Mouse (Mus musculus) heart, embryonic 11.5 days (tissue): ENCODE results near the gene Eml3. TPM values are rescaled to one million over a fixed set of nuclear protein-coding genes. Genes with fewer than 3 reads are reported as not detected.
A peak's percentile ranks its signal among the peaks of the same experiment; 100 is the strongest.
"Not testable (repeated sequence)": the region's sequence is repeated elsewhere in the genome, so short reads cannot be mapped to it uniquely, and the experiment has no call there.

Experiments used
- ATAC-seq: fragments of 200-750 bp; cut with Nextera tagmentation; replicated peaks from 2 replicates; pipeline ENCODE4 v1.8.0; 2017; ENCODE audit warnings: moderate library complexity; ENCODE audit not compliant: insufficient number of reproducible peaks, low FRiP score, low TSS enrichment
- H3K27ac ChIP-seq: fragments of 300-500 bp; sonication (generic); 2 replicates; pipeline ENCODE4 v1.5.1; 2014; ENCODE audit warnings: mild to moderate bottlenecking, low read depth, low read length
- H3K27me3 ChIP-seq: fragments of 300-500 bp; sonication (generic); 2 replicates; pipeline ENCODE4 v1.6.1; 2014; ENCODE audit warnings: mild to moderate bottlenecking, low read length, mixed read lengths; ENCODE audit not compliant: control insufficient read depth, insufficient read depth
- H3K36me3 ChIP-seq: fragments of 300-500 bp; sonication (generic); 2 replicates; pipeline ENCODE4 v1.6.1; 2014; ENCODE audit warnings: mild to moderate bottlenecking, low read length, moderate library complexity, mixed read lengths; ENCODE audit not compliant: control insufficient read depth, insufficient read depth
- H3K4me1 ChIP-seq: fragments of 300-500 bp; sonication (generic); 2 replicates; pipeline ENCODE4 v1.6.1; 2014; ENCODE audit warnings: low read length; ENCODE audit not compliant: control insufficient read depth, insufficient read depth
- H3K4me2 ChIP-seq: fragments of 300-500 bp; sonication (generic); 2 replicates; pipeline ENCODE4 v1.6.1; 2014; ENCODE audit warnings: mild to moderate bottlenecking, moderate library complexity
- H3K4me3 ChIP-seq: fragments of 300-500 bp; sonication (generic); 2 replicates; pipeline ENCODE4 v1.5.1; 2014; ENCODE audit warnings: low read depth, low read length
- H3K9ac ChIP-seq: fragments of 300-500 bp; sonication (generic); 2 replicates; pipeline ENCODE4 v1.6.1; 2014; ENCODE audit warnings: mild to moderate bottlenecking, low read depth, low read length, moderate library complexity
- H3K9me3 ChIP-seq: fragments of 300-500 bp; sonication (generic); replicated peaks from 2 replicates; pipeline ENCODE4 v1.6.1; 2016; ENCODE audit warnings: low read length; ENCODE audit not compliant: control insufficient read depth
- WGBS: fragments of 180-500 bp; shearing (Covaris S2); extraction: QIAGEN DNeasy Blood & Tissue Kit; methylation state at CpG from one replicate; pipeline ENCODE4 v1.1.7; 2014; ENCODE audit not compliant: insufficient replicate concordance; 5-methylcytosine and 5-hydroxymethylcytosine counted together
- polyA plus RNA-seq: library from polyadenylated mRNA; unstranded; fragments of >200 nt; fragmentation: Nextera tagmentation; extraction: Ambion mirVana; gene quantifications from 2 replicates; pipeline ENCODE4 v1.2.1, GENCODE M21; 2014

Gene Eml3
- polyA plus RNA-seq, 1 experiment from 2014 or later, result 8.1 TPM

DNA sequence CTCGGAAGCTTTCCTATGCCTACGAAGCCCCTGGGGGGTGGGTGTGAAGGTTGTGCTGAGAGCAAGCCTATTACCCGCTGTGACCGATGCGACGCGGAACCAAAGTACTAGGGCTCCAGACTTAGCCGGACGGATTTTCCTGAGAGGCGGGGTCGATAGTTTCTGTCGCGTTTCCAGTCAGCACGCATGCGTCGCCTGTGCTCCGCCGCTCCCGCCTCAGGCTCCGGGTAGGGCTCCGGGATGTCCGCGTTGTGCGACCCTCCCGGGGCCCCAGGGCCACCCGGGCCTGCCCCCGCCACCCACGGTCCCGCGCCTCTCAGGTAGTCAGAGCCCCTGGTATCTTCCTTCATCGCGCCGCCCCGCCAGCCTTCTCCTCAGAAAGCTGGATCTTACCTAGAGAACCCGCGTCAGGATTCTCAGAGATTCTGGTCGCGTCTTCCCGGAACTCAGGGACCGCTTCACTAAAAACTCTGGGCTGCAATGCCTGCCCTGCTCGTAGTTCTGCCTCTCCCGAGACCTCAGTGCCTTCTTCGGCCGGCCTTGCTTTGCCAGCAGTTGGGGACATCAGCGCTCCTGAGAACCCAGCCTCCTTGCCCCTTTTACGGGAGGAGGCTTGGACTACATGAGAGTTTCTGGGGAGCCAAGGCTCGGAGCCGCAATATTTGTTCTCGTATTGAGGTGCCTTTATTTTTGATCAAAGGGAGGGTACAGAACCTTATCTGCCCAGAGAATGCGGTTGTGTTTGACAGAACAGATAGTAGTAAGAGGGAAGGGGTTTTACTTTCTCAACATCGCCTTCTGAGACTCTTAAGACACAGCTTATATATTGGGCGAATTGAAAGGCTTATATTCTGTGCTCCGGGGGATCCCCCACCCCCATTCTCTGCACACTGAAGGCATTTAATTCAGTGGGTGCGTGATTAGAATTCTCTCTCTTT, 36.3 kb upstream of the Eml3 start, which contains the start of gene Ints5:
Ints5 (plus strand) TSS at position 177 of the 938 bp plus-strand sequence.
- H3K27ac ChIP-seq, result peak within 1 kb of the TSS; percentile 79
- 0 out of 2 replicates have a peak, but pooled peaks cover 13% of the 10 kb centered on the region for H3K36me3 ChIP-seq
- H3K27me3 ChIP-seq, result no peaks in the 10 kb centered on the region
- peak within 1 kb of the TSS; percentile 83 for H3K4me3 ChIP-seq
- WGBS, result 2% methylated on average over 54 of the region's 54 CpGs
- peaks cover 11% of the 10 kb centered on the region for H3K4me1 ChIP-seq
- no peaks in the 10 kb centered on the region for H3K9me3 ChIP-seq
- peak within 1 kb of the TSS; percentile 92 for H3K9ac ChIP-seq
- H3K4me2 ChIP-seq, result peak within 1 kb of the TSS; percentile 93
- ATAC-seq, result peak; percentile 60; the same call in 1 of the 2 replicates

DNA sequence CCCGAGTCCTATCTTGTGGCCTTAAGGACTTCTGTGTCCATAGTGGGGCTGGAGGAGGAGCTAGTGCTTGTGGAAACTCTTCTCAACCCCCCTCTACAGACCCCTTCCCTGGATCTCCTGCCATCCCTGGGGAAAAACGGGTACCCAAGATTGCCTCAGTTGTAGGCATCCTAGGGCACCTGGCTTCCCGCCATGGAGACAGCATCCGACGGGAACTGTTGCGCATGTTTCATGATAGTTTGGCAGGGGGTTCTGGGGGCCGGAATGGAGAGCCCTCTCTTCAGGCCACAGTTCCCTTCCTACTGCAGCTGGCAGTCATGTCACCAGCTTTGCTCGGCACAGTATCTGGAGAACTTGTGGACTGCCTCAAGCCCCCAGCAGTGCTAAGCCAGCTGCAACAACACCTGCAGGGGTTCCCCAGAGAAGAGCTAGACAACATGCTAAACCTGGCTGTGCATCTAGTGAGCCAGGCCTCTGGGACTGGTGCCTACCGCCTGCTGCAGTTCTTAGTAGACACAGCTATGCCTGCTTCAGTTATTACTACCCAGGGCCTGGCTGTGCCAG, 33.9 kb upstream of the Eml3 start:
- WGBS, result 95% methylated on average over 9 of the region's 9 CpGs
- Histone ChIP-seq H3K9me3 (no peaks in the 10 kb centered on the region), H3K27ac (no peak overlapping the region), H3K27me3 (no peaks in the 10 kb centered on the region), H3K4me2 (no peak overlapping the region), H3K9ac (no peak overlapping the region), H3K36me3 (0 out of 2 replicates have a peak, but pooled peaks cover 13% of the 10 kb centered on the region), H3K4me3 (no peak overlapping the region), H3K4me1 (peaks cover 14% of the 10 kb centered on the region)
- ATAC-seq, result no peak

DNA sequence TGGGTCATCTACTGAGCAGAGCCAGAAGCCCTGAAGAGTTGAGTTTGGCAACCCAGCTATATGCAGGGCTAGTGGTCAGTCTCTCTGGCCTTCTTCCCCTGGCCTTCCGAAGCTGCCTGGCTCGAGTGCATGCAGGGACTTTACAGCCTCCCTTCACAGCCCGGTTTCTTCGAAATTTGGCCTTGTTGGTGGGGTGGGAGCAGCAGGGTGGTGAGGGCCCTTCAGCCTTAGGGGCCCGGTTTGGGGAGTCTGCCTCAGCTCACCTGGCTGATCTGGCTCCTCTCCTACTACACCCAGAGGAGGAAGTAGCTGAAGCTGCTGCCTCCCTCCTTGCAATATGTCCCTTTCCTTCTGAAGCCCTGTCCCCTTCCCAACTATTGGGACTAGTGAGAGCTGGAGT, 33.1 kb upstream of the Eml3 start:
- H3K4me3 ChIP-seq, H3K9ac ChIP-seq, H3K9me3 ChIP-seq, ATAC-seq, H3K4me2 ChIP-seq, H3K27ac ChIP-seq, H3K27me3 ChIP-seq: not testable (repeated sequence)
- Histone ChIP-seq H3K4me1 (peaks cover 14% of the 10 kb centered on the region), H3K36me3 (0 out of 2 replicates have a peak, but pooled peaks cover 11% of the 10 kb centered on the region)
- WGBS, result 86% methylated on average over 5 of the region's 5 CpGs

DNA sequence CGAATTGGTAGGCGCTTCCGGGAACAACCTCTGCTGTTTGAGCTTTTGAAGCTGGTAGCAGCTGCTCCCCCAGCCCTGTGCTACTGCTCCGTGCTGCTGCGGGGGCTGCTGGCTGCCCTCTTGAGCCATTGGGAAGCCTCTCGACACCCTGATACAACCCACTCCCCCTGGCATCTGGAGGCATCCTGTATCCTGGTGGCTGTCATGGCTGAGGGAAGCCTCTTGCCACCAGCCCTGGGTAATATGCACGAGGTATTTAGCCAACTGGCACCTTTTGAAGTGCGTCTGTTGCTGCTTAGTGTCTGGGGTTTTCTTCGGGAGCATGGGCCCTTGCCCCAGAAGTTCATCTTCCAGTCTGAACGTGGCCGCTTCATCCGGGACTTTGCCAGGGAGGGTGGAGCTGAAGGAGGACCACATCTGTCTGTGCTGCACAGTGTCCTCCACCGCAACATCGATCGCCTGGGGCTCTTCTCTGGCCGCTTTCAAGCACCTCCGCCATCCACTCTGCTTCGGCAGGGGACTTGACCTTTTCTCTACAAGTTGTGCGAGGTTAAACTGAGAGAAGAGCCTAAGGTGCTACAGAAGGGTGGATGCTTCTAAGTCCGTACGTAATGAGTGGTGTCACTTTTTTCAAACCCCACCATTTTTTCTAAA, 32.0 kb upstream of the Eml3 start:
- ATAC-seq, result peak; percentile 27; the same call in 1 of the 2 replicates
- WGBS, result 26% methylated on average over 21 of the region's 21 CpGs
- peaks cover 11% of the 10 kb centered on the region; the same call in 1 of the 2 replicates for H3K36me3 ChIP-seq
- peaks cover 14% of the 10 kb centered on the region for H3K4me1 ChIP-seq
- H3K4me2 ChIP-seq, result peak overlapping the region; percentile 82
- H3K9ac ChIP-seq, result peak overlapping the region; percentile 69
- not testable (repeated sequence) for H3K27me3 ChIP-seq, H3K9me3 ChIP-seq
- peak overlapping the region; percentile 91 for H3K27ac ChIP-seq
- peak overlapping the region; percentile 98 for H3K4me3 ChIP-seq

DNA sequence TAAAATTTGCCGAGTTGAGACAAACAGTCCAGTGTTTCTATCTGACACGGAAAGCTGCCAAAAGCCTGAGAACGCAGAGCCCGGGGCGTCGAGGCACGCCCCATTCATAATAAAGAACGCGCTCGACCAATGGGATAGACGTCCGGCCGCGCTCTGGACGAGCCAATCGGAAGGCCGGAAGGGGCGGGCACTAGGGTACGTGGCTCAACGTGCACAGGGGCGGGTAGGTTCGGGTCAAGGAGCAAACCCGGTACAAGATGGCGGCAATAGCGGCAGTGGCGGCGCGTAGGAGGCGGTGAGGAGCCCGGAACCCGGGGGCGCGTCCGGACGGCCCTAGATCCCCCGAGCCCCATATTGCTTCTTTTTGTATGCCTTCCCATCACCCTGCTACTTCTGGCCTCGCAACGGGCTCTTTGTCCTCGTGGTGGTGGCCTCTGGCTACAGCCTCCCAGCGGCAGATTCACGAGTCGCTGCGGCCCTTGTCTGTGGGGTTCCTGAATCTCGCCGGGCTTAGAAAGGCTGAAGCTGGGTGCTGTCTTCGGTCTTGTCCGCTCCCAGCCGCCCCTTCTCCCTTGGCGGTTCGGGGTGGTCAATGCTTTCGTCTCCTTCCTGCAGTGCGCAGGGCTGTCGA, 31.4 kb upstream of the Eml3 start, which contains the start of gene Ganab:
Ganab (plus strand) TSS at position 207 of the 631 bp plus-strand sequence.
- Histone ChIP-seq H3K36me3 (peaks cover 14% of the 10 kb centered on the region), H3K4me1 (peaks cover 14% of the 10 kb centered on the region), H3K4me2 (peak within 1 kb of the TSS; percentile 82), H3K9me3 (no peaks in the 10 kb centered on the region), H3K27me3 (no peaks in the 10 kb centered on the region), H3K27ac (peak within 1 kb of the TSS; percentile 91), H3K9ac (peak within 1 kb of the TSS; percentile 97), H3K4me3 (peak within 1 kb of the TSS; percentile 98)
- WGBS, result under 1% methylated on average over 52 of the region's 53 CpGs
- ATAC-seq, result peak; percentile 98

- H3K4me2 ChIP-seq, result peak overlapping the region; percentile 82
- peak overlapping the region; percentile 97 for H3K9ac ChIP-seq
- H3K9me3 ChIP-seq, result no peaks in the 10 kb centered on the region
- no peak for ATAC-seq
- peaks cover 16% of the 10 kb centered on the region for H3K36me3 ChIP-seq
- WGBS, result 9% methylated on average over 13 of the region's 13 CpGs
- H3K27me3 ChIP-seq, result no peaks in the 10 kb centered on the region
- peak overlapping the region; percentile 98 for H3K4me3 ChIP-seq
- peak overlapping the region; percentile 91 for H3K27ac ChIP-seq
- peaks cover 14% of the 10 kb centered on the region for H3K4me1 ChIP-seq
Measured at GRCm38 (mm10) chr19:8898576-8898975, 30.8 kb upstream of the Eml3 start.

DNA sequence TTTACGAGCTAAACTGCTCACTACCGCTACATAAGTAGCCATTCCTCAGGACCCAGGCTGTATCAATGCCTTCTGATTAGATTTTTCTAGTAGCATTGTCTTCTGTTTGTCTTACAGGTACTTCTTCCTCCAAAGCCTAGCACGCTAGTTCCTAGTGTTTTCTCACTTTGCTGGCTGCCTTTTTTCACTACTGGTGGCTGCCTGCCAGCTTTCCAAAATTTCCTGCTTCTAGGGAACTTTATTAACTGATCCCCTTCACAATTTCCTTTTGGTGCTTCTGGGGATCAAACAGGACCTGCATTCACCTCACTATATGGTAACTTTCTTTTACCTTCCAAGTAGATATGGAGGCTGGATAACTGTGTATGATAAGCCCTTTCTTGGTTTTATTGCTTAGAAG, 30.3 kb upstream of the Eml3 start:
- peaks cover 16% of the 10 kb centered on the region for H3K36me3 ChIP-seq
- H3K4me2 ChIP-seq, result peak overlapping the region; percentile 82
- ATAC-seq, result no peak
- peak overlapping the region; percentile 98 for H3K4me3 ChIP-seq
- 49% methylated on average over 3 of the region's 3 CpGs for WGBS
- H3K27me3 ChIP-seq, result no peaks in the 10 kb centered on the region
- H3K4me1 ChIP-seq, result peaks cover 14% of the 10 kb centered on the region
- H3K27ac ChIP-seq, result no peak overlapping the region
- H3K9ac ChIP-seq, result peak overlapping the region; percentile 97
- no peaks in the 10 kb centered on the region for H3K9me3 ChIP-seq

- H3K4me3 ChIP-seq, result no peak overlapping the region
- no peaks in the 10 kb centered on the region for H3K27me3 ChIP-seq
- H3K9ac ChIP-seq, result no peak overlapping the region
- H3K36me3 ChIP-seq, result peaks cover 35% of the 10 kb centered on the region
- no peak overlapping the region for H3K4me2 ChIP-seq
- H3K4me1 ChIP-seq, result peaks cover 6% of the 10 kb centered on the region
- no peak for ATAC-seq
- no peaks in the 10 kb centered on the region for H3K9me3 ChIP-seq
- H3K27ac ChIP-seq, result no peak overlapping the region
- WGBS, result 93% methylated on average over 5 of the region's 5 CpGs
Measured at GRCm38 (mm10) chr19:8903412-8903811, 25.9 kb upstream of the Eml3 start.
